Mouse (Mus musculus): Measurements from ENCODE around the gene Gm28230.

DNA sequence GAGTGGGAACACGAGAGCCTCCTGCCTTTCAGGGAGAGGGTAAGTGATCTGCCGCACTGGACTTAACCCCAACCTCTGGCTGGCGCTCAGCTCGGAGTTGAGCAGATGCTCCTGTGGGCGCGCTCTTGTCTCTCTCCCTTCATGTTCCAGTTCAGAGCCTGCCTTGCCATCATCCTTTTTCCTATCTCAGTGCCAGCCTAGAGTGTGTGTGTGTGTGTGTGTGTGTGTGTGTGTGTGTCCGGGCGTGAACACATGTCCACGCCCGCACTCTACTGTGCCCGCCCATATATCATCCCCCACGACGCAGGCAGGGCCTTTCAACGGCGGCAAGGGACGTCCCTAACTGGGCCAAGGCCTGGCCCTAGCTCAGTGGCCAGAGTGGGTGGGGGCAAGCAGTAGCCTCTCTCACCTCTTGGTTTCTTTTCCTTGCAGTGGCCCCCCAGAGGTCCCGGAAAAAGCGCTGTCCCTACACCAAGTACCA, 43.0 kb upstream of the Gm28230 start:
- TF ChIP-seq CTCF (IDR thresholded peaks at IDR 0.05; ENCODE audit: control insufficient read depth, insufficient read depth, low read length): no peak
- TF ChIP-seq POLR2A (IDR thresholded peaks at IDR 0.05; ENCODE audit: borderline replicate concordance, control insufficient read depth, low read depth, low read length): no peak
